Mouse (Mus musculus) layer of hippocampus, postnatal 14 days (tissue): Measurements from ENCODE around the gene Sort1. TPM values are rescaled to one million over a fixed set of nuclear protein-coding genes. Genes with fewer than 3 reads are reported as not detected.
A peak's percentile ranks its signal among the peaks of the same experiment; 100 is the strongest.

Source experiments
- DNase-seq, 2 experiments: peaks; one replicate each; pipeline ENCODE4 v3.0.0; 2021 to 2022; ENCODE audit warnings: low spot score in 2 of 2, mixed read lengths in 1 of 2
- total RNA-seq, 2 experiments: library from RNA; stranded (reverse); gene quantifications; 2 replicates each; pipeline ENCODE4 v1.2.3; 2021

Gene Sort1
- total RNA-seq, 2 experiments from 2014 or later = 255 to 268 TPM

DNA sequence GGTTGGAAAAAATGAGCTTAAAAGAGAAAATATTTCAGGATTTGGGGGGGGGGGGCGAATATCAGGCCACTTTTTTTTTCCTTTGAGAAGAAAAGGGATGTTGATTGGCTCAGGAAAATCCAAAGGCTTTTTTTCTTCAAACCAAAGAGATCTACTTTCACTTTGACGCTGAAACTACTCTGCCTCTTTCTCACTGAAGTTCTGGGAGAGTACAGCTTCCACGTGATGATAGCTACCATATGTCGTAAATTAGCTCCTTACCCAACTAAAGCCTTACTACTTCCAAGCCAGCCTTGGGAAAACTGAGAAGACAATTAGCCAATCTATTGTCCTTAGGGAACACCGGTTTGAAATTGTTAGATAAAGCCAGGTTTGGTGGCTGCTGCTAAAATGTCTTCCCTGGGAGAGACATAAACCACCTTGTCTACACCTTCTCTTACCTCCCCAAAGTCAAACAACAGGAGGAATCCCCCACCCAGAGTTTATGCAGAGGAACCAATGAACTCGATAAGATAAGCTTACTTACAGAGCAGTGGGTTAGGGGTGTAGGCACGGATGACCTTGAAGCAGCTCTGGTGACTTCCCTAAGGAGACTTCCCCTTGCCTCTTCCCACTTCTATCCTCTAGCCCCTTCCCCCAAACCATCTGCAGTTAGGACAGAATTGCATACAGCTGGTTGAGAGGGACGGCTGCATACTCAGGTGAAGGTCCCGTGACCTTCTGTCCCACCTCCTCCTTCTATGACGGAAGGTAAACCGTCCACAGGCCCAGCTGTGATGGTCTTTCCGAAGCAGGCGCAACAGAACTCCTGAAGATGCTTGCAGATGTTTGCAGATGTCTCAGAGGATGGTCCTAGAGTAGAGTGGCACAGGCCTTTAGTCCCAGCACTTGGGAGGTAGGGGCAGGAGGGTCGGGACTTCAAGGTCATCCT is 98.3 kb downstream of the Sort1 start:
- DNase-seq = no peak

DNA sequence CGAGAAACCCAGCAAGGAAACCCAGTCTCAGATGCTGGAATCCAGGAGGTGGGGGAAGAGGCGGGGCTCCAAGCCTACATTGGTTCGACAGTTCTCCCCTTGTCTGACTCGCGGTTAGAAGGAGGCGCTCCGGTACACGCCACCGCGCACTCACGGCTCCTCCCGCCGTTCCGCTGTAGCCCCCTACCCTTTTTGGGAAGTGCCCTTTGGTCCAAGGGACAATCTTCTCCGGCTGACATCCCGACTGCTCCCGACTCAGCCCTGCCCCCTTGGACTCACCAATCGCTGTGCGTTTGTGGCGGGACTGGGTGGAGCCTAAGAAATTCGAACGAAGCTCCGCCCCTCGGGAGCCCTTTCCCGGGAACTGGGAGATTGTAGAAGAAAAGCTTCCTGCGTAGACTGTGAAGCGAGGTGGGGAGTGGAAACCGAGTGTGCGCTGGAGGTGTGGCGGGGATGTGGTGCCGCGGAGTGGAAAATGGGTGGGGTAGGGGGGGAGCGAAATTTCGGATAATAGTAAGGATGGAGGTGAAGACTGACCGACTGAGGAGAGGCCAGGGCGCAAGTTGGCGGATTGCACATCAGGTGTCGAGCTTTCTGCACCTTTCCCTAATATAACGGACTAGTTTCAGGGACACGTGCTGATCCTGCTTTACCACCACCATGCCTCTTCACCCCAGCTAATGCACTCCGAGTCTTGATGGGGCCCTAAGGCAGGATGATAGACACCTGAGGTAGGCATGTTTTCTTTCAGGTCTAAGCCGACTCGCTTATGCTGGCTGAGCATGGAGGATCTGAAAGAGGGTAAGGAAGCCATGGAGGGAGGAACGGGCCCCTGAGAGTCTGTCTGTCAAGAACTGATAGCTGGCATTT is 99.8 kb downstream of the Sort1 start, which contains the start of gene Psrc1:
Gene Psrc1, plus strand, starts transcription at position 355 of the 870 bp plus-strand sequence.
- peak; percentile 82 to 88 for DNase-seq

DNA sequence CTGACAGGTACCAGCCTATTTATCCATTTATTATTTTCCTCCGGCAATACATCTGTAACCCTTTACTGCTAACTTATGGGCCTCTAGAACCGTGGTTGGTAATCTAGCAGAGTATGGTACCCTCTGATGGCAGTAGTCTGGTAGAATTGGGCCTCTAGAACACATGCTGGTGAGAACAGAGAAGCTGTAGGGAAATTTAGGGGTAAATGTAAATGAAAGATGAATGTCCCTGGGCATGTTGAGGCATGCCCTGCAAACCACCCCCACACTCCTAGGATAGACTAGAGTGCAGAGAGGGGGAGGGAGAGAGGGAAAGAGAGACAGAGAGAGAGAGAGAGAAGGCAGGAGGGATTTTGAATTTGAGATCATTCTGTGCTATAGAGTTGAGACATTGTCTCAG is 100.5 kb downstream of the Sort1 start:
- DNase-seq = no peak

DNA sequence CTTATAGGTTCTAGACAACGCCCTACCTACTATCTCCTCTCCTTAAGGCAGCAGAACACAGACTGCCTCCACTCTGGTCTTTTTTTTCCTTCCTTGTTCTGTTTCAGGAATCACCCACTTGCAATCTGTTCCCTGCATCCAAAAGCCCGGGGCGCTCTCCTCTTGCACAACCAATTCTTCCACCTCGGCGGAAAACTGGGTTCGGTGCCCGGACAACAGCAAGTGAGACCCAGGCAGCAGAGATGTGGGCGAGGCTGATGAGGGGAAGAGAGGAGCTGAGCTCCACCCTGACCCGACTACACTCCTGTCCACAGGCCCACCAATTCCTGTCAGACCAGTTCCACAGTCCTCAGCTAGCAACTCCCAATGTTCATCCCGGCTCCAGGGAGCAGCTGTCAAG is 102.3 kb downstream of the Sort1 start:
- peak in 1 of 2 experiments; percentile 57 for DNase-seq

DNA sequence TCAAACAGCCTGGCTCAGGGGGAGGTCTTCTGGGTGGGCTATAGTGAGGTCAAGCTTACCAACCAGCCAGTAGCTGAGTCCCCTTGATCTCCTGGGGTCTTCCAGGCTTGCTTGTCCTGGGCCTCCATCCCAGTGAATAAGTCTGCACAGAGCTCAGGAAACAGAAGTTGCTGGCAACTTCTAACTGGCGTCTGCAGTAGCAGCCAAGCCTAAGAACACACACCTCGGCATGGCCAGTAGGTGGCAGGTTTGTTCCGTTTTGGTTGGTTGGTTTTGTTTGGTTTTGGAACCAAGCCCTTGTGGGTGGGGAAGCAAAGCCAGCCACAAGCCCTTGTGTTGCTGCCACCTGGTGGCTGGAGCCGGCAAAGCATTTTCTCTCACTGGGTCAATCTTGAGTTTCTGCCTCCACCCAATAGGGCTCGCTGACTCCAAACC is 105.2 kb downstream of the Sort1 start:
- peak; percentile 98 for DNase-seq

DNA sequence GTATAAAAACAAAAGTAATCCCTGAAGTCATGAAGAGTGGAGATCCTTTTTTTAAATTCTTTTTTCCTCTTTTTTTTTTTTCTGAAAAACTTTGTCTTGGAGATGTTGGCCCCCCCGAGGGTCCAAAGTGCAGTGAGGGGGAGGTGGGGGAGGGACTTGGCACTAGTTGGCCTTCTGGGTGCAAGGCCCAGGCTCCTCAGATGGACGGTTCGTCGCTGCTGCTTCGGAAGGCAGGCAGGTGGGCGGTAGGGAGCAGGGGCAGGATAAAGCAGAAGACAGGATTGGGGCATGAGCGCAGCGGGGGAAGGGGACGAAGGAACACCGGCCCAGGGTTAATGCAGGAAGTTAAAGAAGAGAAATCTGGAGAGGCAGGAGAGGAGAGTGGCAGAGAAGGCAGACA is 108.4 kb downstream of the Sort1 start:
- no peak for DNase-seq

DNA sequence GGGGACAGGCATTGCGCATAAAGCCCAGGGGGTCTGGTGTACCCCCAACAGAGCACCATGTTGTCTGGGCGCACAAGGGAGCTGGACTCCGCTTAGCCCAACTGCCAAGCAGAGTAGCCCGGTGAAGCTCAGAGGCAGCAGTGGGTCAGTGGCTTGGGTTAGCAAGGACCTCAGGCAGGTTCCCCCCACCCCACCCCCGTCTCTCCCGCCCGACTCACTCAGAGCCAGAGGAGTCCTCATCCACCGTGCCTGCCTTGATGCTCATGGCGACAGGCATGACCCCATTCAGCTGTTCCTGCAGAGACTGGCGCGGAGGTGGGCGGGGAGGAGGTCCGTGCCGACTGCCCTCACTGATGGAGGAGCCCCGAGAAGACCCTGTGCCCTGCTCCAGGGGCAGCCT is 108.9 kb downstream of the Sort1 start:
- DNase-seq = no peak

DNA sequence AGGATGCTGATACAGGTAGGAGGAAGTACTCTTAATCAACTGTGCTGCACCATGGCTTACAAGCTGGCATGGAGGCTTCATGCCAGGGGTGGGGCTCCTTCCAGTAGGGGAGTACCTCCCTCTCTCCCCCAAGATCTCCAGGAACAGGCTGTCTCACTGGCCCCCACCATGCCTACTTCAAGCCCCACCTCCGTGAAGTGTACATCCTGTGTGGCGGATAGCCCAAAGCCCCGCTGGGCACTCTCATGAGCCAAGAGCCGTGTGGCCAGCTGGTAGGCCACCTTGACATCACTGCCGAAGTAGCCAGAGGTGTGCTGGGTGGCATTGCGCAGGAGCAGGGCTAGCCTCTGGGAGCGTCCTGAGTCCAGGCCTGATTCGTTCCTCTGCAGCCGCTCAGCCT is 114.4 kb downstream of the Sort1 start:
- DNase-seq = no peak

DNA sequence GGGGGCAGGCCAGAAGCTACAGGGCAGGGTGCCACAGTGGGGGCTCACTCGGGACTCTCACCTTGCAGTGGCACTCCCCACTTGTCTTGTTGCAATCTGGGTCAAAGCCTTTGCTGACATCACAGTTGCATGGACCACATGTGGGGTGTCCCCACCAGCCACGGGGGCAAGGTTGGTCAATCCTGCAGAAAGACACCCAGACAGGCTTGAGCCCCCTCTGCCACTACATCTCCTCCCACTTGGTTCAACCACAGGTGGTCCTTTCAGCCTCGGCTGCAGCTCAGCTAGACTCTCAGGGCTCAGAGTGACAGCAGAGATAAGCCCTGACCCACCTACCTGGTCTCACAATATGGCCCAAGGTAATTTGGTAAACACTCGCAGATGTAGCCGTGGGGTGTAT is 116.6 kb downstream of the Sort1 start:
- no peak for DNase-seq

DNA sequence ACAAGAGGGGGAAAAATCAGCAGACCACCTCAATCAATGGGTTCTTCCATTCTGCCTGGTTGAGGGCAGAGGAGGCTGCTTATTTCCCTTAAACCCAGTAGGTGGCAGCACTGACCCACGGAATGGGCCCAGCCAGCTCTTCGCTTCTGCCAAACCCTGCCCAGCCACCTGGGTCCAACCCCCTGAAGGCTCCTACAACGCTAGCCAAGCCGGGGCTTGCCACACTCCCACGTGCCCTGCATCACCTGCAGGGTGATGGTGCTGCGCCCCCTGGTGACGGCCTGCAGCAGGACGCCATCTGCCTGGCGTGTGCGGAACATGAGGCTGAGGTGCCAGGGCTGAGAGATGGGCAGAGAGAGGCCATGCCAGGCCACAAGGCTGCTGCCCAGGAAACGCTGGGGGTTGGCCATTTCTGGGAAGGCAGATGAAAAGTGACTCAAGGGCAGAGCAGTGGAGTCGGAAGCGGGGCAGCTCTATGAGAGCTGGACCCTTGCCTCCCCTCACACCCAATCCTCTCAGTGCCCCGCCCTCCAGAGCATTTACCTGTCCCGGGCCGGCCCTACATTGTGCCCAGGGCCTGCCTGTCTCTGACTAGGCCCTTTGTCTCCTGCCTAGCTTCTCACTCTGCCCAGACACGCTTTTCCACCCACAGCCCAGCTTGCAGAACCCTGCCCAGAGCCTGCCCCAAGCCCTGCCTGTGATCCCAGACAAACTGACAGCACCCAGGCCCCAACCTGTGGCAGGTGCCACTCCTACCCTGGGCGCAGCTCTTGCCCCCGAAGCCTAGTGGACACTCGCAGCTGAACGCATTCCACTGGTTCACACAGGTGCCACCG is 118.0 kb downstream of the Sort1 start:
- peak; percentile 85 to 90 for DNase-seq

DNA sequence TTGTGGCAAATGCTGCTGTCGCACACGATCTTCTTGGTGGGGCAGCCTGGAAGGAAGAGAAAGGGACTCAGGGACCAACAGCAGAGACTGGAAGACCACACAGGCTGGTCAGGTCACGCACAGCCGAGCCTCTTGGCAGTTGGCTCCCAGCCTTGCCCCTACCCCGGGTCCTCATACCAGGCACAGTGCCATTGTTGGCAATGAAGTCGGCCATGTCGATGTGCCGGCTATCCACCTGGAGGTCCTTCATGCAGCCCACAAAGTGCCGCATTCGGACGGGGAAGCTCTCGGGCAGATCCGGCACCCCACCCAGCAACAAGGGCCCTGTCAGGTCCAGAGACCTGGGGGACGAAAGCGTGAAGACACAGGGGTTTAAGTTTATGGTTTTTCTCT is 118.6 kb downstream of the Sort1 start:
- no peak for DNase-seq

DNA sequence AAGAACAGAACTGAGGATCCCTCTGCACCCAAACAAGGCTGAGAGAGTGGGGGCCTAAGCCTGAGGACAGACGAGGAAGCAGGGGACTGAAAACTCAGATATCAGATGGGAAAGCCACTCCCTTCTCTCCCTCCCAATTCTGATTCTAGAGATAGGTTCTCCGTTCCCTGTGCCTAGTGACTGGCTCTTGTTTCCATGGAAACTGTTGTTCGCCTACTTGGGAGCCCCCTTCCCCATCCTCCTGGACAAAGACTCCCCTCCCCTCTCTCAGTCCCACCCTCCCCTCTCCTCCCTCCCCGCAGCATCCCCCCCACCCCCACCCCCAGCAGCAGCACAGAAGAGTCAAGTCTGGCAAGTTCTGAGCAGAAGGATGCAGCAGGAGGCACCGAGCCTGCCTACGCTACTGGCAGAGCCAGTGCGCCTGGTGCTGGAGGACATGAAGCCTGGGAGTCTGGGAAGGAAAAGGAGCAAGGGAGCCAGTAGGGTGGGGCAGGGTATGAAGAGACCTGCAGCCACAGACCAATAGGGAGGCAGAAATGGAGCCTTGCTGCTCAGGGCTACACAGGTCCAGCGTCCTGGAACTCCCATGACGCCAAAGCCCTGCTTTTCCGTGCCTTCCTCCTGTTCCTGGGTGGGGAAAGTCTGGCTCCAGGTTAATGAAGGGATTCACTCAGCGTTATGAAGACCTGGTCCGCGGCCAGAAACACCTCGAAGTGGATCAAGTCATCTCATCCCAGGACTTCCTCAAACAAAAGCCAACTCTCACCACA is 121.8 kb downstream of the Sort1 start:
- DNase-seq = peak; percentile 62

DNA sequence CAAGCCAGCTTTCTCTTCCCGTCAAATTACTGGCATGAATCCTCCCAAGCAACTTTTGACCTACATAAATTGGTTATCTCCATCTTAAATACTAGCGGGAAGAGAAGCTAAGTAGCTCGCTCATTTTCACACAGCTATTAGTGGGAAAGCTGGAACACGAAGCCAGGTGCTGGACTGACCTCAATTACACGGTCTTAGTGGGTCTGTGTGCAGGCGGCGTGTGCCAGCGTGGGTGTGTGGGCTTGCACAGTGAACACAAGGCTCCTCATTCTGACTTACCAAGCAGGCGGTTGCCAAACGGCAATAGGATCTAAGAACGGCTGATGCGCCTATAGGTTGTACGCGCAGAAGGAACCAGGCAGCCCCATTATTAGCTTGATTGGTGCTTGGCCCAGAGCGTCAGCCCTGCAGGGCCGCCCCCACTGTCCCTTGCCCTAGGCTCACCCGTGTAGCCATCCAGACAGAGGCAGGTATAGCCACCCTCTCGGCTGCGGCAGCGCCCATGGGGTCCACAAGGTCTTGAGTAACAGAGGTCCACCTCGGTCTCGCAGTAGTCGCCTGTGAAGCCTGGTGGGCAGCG is 122.5 kb downstream of the Sort1 start:
- DNase-seq = no peak

DNA sequence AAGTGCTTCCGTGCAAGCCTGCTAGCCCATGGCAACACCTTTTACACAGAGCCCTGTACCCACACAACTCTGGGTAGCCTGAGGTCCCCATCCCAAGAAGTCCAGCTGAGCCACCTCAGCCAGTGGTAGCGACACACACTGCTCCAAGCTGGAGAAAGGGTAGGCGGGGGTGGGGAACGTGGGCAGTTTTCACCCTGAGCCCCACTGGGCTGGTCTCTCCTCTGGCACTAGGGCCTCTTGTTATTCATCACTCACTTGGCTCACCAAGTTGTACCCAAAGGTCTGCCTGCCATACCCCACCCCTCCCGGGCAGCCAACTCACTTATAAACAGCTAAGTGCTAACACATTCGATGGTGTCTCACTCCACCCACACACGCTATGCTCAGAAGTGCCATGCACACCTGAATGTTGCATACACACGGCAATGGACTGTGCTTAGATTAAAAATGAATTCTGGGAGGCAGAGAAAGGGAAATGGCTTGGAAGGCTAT is 124.7 kb downstream of the Sort1 start:
- no peak for DNase-seq

DNA sequence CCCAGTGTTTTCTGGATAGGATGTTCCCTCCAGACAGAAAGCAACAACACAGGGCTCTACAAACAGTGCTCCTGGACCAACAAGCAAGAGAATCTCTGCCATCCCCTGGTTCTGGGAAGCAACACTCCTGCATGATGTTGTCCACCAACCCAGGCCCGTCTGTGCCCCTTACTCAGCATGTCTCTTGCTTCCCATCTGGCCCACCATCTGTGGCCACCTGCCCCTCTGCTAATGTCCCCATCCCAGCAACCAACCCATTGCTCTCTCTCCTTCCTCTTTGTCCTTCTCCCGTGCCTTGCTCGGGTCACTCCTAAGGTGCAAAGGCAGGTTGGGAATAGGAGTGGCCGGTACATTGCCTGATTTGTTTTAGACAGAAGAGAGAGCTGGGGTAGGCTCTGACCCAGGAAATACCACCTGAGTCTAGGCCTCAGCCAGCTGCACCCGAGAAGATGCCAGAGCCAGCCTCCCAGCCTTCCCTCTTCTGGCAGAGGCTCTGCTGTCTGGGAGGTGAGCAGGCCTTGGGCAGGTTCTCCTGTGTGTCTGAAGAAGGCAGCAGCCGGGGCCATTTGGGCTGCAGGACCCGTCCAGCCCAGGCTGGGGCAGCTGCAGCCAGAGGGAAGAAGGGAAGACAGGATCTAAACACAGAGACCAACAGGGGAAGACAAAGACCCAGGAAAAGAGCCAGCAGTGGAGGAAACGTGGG is 125.9 kb downstream of the Sort1 start:
- no peak for DNase-seq

DNA sequence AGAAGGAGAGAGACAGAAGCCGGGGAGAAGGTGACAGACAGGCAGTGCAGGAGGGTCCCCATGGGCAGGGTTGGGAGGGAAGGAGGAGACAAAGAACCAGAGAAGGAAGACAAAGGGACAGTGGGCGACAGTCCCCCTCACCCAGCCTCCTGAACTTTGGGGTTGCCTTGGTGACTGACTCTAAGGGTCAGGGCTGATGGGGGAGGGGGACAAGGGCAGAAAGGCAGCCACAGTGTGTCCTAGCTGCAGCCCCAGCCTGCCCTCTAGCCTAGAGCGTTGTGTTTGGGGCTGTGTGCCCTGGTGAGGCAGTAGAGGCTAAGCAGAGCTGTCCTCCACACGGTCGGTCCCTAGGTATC is 126.5 kb downstream of the Sort1 start:
- no peak for DNase-seq
